Mouse (Mus musculus): ENCODE results near the gene Susd4. TPM values are rescaled to one million over a fixed set of nuclear protein-coding genes. Genes with fewer than 3 reads are reported as not detected.

Susd4 gene
- 1 to 10 TPM; 2.0 to 2.1 TPM for total RNA-seq (2021)
- long read RNA-seq, experiment 1, transcript Susd4-202 (9 exons, 1,898 nt), result major isoform, 5 of 6 reads
- long read RNA-seq, experiment 1, partial matches to known transcripts, result 0 of 6 reads
- long read RNA-seq, experiment 1, other reads (novel, unspliced or antisense), result 1 of 6 reads
- long read RNA-seq, experiment 2, partial matches to known transcripts, result 0 of 1 reads
- long read RNA-seq, experiment 2, other reads (novel, unspliced or antisense), result 0 of 1 reads

- DNase-seq, result peak; percentile 41
Observed at GRCm38 (mm10) chr1:182763716-182764461, at the start of gene Susd4. Gene Susd4, plus strand, starts transcription at chr1:182763860.

- no peak for DNase-seq
Observed at GRCm38 (mm10) chr1:182714236-182714935, 49.3 kb upstream of the Susd4 start.

- DNase-seq, result no peak
Observed at GRCm38 (mm10) chr1:182727541-182727940, 36.1 kb upstream of the Susd4 start.

GRCm38 (mm10) chr1:182729002-182729401, 34.7 kb upstream of the Susd4 start:
- DNase-seq, result no peak

GRCm38 (mm10) chr1:182732695-182733094, 31.0 kb upstream of the Susd4 start:
- DNase-seq, result no peak

- no peak for DNase-seq
Observed at GRCm38 (mm10) chr1:182735891-182736290, 27.8 kb upstream of the Susd4 start.

GRCm38 (mm10) chr1:182747081-182747480, 16.6 kb upstream of the Susd4 start:
- no peak for DNase-seq

GRCm38 (mm10) chr1:182747834-182748233, 15.8 kb upstream of the Susd4 start:
- DNase-seq, result no peak

GRCm38 (mm10) chr1:182749080-182749479, 14.6 kb upstream of the Susd4 start, which contains the start of gene Ccdc185:
Gene Ccdc185, minus strand, starts transcription at chr1:182749180.
- DNase-seq, result no peak

GRCm38 (mm10) chr1:182751301-182751700, 12.4 kb upstream of the Susd4 start:
- no peak for DNase-seq

GRCm38 (mm10) chr1:182753694-182754093, 10.0 kb upstream of the Susd4 start:
- no peak for DNase-seq

GRCm38 (mm10) chr1:182754865-182755264, 8.8 kb upstream of the Susd4 start:
- DNase-seq, result no peak

GRCm38 (mm10) chr1:182758783-182759182, 4.9 kb upstream of the Susd4 start:
- no peak for DNase-seq

GRCm38 (mm10) chr1:182763191-182763715, 407 bp upstream of the Susd4 start:
- no peak for DNase-seq

- no peak for DNase-seq
Observed at GRCm38 (mm10) chr1:182764541-182765281, 1.1 kb downstream of the Susd4 start.

GRCm38 (mm10) chr1:182775576-182775975, 11.9 kb downstream of the Susd4 start:
- no peak for DNase-seq

GRCm38 (mm10) chr1:182776749-182777410, 13.2 kb downstream of the Susd4 start:
- DNase-seq, result no peak

- no peak for DNase-seq
Observed at GRCm38 (mm10) chr1:182778225-182778624, 14.6 kb downstream of the Susd4 start.

- DNase-seq, result no peak
Observed at GRCm38 (mm10) chr1:182779024-182779520, 15.4 kb downstream of the Susd4 start.

GRCm38 (mm10) chr1:182783774-182784173, 20.1 kb downstream of the Susd4 start:
- no peak for DNase-seq

GRCm38 (mm10) chr1:182784784-182785183, 21.1 kb downstream of the Susd4 start:
- no peak for DNase-seq

Measured in gastrocnemius, postnatal 10 days (tissue).